Mouse (Mus musculus) lung, postnatal 0 days (tissue): ENCODE results near the gene Rps6ka2.
"Not testable (repeated sequence)": the region's sequence is repeated elsewhere in the genome, so short reads cannot be mapped to it uniquely, and the experiment has no call there.

Source experiments
- CTCF ChIP-seq: IDR thresholded peaks from 2 replicates; pipeline ENCODE4 v1.5.1; 2016; ENCODE audit warnings: antibody characterized with exemption, mild to moderate bottlenecking
- EP300 ChIP-seq: IDR thresholded peaks from 2 replicates; pipeline ENCODE4 v1.6.1; 2016; ENCODE audit warnings: antibody characterized with exemption, mild to moderate bottlenecking, control low read depth

GRCm38 (mm10) chr17:7120835-7121234, 49.1 kb upstream of the Rps6ka2 start:
- not testable (repeated sequence) for TF ChIP-seq CTCF, EP300
